Mouse (Mus musculus) heart, postnatal 25 days (tissue): ENCODE results near the gene Sult2b1. TPM values are rescaled to one million over a fixed set of nuclear protein-coding genes. Genes with fewer than 3 reads are reported as not detected.
A peak's percentile ranks its signal among the peaks of the same experiment; 100 is the strongest.

Source experiments
- DNase-seq: peaks from one replicate; pipeline ENCODE4 v3.0.0; 2022; ENCODE audit warnings: low spot score
- intact Hi-C: fragments of 180-260 bp; cut with DNase I; formaldehyde crosslinking; loops from one replicate; pipeline ENCODE4 v1.15.1; 2025
- total RNA-seq, 2 experiments: library from RNA; stranded (reverse); gene quantifications; 2 replicates each; pipeline ENCODE4 v1.2.3; 2021

Gene Sult2b1
- total RNA-seq = not detected

DNA sequence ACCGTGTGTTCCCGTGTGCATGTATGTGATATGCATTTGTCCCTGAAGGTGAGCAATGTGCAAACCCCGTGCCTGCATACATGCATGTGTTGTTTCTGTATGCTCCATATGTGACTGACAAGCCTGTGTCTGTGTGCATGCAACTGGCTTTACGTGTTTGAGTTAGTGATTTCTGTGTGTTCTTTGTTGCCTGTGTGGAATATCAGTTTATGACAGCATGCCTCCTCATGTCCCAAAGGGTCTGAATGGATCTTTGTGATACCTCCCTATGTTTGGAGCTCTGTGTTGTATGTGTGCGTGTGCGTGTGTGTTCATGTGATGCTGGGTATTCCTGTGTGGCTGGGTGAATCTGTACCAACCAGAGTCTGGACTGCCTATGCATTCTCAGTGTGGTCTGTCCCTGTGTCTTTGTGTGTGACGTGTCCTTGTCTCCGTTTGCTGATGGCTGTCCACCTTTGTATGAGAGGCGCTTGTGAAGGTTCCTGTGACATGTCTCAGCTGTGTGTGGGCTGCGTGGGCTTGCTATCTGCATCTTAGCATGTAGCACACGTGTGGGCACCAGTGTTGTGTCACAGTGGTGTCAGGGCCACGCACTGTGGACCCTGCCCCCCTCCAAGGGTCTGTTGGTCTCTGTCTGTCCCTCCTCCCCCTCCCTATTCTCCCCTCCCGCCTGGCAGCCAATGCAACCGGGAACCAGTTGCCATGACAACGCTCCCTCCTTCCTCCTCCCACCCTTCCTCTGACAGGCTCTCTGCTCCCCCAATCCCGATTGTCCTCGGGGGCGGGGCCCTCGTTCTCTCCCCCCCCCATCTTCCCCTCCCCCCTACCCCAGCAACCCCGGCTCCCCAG lies at the start of gene Sult2b1:
Gene Sult2b1 (minus strand): TSS at position 146 of the 849 bp plus-strand sequence.
- DNase-seq = no peak
- intact Hi-C loops = no loop called here

DNA sequence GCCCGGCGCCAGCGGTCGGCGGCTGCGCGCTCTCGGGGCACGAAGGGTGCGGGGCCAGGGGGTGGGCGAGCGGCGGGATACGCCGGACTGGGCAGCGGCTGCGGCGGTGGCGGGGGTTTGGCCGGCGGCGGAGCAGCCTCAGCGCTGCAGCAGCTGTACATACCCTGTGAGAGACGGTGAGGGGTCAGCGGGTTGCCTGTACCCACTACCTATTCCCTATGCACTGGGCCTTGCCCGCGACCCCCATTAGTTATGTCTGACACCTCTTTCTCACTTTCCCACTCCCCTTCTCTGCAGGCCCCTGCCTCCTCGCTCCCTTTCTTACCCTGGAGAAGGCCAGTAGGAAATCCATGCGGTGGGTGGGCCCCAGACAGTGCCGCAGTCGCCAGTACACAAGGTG lies 49.5 kb upstream of the Sult2b1 start:
- intact Hi-C loops = no loop called here
- no peak for DNase-seq

DNA sequence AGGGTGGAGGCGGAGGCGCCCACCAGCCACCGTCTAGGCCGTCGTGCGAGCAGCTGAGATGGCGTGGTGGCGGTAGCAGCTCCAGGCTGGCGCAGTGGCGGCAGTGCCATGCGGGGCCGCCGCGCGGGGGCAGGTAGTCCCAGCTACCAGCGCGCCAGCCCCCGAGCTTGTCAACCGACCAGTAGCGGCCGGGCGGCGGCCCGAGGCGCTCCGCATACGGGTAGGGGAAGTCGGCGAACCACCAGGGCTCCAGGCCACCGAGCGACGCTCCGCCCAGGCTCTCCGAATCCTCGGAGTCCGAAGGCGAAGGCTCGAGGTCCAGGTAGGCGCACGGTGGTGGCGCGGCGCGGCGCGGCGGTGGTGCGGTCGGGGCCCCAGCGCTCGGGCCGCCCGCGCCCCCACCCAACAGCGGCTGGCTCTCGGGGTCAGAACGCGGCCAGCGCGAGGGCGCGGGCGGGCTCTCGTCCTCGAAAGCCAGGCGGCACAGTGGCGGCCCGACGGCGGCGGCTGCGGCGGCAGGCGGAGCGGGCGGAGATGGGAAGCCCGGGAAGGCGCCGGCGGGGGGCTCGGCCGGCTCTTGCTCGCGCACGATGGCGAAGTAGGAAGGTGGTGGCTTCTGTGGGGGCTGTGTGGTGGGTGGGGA lies 48.8 kb upstream of the Sult2b1 start:
- no peak for DNase-seq
- intact Hi-C loops = no loop called here

DNA sequence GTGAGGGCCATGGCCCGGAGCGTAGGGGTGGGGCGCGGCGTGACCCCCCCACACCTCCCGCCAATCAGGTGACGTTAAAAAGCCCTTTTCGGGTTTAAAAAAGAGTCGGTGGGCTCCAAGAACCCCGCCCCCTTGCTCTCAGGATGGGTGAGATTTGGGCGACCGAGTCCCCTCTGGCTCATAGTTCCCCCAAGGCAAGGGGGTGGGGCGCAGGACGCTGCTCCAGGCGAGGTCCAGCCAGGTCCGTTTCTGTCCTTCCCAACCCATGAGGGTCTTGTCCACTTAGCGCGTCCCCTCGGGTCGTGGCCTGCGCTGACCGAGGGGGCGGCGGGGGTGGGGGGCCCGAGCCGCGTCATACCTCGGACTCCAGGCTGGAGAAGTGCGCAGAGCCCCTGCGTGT lies 48.0 kb upstream of the Sult2b1 start:
- intact Hi-C loops = no loop called here

DNA sequence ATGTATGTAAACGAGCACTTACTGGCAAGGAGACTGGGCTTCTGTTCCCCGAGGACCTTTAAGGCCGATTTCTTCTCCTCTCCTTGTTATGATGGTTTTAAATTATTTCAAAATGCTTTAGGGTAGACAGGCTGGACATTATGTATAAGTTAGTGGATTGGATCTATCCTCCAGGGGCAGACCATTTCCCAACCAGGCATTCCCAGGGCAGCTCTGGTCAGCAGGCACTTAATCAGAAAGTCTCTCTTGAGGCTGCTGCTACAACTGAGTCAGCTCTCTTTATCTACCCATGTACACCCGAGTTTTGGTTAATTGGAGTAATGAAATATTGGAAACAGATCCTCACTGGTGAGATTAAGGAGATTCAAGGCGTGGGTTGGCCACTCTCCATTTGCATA lies 46.7 kb upstream of the Sult2b1 start:
- intact Hi-C loops = loop anchor here (2.0 kb wide), 1 partner anchor 18 kb away; no protein-coding TSS in a partner anchor

More for the DNA sequence above, 48.0 kb upstream of the Sult2b1 start:
- no peak for DNase-seq

DNA sequence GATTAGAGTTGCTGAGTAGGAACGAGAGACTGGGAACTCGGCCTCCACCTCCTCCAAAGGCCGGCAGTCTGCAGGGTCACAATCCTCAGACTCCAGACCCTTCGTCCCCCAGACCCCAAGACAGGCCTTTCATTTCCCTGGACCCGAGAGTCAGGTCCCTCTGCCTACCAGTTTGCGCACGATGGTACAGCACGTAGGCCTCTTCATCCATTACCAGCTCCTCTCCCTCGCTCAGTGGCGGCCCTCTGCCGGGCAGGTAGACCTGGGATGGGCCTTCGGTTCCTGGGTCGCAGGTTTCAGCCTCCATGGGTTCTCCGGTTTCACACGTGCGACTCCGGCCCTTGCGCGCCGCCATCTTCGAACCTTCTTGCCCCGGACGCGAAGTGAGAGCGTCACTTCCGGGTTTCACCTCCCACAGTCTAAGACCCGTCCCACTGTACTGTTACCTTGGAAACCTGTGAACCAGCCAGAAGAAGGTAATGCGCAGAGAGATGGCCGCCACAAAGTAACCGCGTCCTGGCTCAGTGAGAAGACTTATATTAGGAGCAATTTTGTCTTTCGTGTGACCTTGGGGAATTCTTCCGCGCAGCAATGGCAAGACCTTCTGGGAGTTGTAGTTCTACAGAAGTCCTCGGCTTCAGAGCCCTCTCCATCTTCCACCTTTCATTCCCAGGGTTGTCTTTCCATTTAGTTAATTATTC lies 46.1 kb upstream of the Sult2b1 start, which contains the start of gene Grwd1:
Gene Grwd1 (minus strand): TSS at position 518 of the 701 bp plus-strand sequence.
- DNase-seq = peak; percentile 66
- intact Hi-C loops = loop anchor here (2.0 kb wide), 1 partner anchor 18 kb away; no protein-coding TSS in a partner anchor

More for the DNA sequence above, 46.7 kb upstream of the Sult2b1 start:
- no peak for DNase-seq

DNA sequence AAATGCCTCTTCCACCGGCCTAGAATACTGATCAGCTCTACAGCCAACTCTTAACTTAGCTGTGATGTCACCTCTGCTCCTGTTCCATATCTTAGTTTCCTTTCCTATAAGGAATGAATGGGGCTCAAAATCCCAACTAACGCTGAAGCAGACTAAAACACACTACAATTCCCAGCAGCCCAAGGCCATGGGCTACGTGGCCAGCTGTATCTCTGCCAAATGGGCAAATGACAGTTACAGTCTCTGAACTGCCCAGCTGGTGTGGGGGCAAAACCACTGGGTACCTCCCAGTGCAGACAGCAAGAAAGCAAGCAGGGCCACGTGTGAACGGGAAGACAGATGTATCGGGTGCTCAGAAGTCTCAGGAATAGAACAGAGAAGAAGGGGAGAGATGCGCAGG lies 42.2 kb upstream of the Sult2b1 start:
- no peak for DNase-seq
- intact Hi-C loops = no loop called here

DNA sequence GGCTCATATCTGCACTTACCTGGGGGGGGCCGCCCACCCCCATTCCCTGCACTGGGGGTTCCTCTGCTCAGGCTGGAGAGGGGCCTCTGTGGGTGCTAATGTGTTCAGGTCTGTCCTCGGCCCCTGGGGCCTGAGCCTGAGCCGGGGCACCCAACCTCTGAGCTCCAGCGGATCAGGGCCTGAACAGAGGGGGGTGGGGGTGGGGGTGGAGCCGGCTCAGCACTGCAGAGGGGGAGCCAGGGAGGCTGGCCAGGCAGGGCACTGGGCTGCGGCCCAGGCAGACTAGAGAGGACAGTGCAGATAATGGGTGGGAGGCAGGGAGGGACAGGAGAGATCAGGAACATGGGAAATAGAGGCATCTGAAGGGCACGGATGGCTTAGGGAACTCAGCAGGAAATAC lies 40.1 kb upstream of the Sult2b1 start, which contains the start of gene Kcnj14:
Gene Kcnj14 (minus strand): TSS at position 185 of the 400 bp plus-strand sequence.
- intact Hi-C loops = no loop called here
- no peak for DNase-seq

DNA sequence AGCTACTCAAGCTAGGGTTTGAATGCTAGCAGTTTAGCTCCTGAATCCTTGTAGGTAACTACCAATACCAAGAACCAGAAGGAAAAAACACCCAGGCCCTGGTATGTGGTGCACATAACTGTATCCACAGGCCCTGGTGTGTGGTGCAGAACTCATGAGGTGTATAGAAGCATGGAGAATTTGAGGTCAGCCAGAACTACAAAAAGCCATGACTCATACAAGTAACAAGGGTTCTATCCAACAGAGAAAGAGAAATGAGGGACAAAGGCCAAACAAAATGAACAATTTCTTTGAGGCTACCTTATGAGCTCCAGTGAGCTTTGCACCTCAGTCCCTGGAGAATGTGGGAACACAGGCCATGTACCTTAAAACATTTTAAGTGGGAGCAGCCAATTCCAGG lies 36.4 kb upstream of the Sult2b1 start:
- intact Hi-C loops = no loop called here
- no peak for DNase-seq

DNA sequence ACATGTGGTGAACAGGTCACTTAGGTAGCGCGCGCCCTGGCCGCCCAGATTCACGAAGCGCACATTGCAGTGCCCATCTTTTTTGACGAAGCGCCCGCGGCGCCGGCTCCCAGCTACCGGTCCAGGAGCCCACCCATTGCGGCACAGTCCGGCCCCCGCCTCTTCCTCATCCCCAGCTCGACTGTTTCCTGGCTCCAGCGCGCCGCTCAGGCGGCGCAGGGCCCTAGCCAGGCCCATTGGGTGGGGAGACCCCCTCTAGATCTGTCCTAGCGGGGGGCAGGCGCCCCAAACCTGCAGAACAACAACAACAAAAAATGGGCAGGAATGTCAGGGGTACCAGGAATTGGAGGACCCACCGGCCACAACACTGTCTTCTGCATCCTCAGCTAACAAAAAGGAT lies 35.4 kb upstream of the Sult2b1 start:
- DNase-seq = no peak
- intact Hi-C loops = no loop called here

DNA sequence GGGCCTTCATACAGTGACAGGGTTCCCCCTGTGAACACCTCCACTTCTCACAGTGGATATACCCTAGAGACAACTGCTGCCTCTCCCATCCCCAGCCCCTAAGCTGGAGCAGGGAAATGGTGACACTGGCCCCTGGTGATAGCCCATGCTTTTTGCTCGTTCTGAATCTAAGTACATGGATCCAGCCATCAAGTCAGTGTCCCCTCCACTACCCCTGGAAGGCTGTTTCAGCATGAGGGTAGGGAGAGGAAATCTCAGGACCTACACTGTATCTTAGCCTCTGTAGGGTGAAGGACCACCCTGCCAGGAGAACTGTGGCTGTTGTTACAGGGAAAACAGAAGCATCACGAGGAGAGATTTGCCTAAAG lies 31.5 kb upstream of the Sult2b1 start:
- DNase-seq = no peak
- intact Hi-C loops = no loop called here

DNA sequence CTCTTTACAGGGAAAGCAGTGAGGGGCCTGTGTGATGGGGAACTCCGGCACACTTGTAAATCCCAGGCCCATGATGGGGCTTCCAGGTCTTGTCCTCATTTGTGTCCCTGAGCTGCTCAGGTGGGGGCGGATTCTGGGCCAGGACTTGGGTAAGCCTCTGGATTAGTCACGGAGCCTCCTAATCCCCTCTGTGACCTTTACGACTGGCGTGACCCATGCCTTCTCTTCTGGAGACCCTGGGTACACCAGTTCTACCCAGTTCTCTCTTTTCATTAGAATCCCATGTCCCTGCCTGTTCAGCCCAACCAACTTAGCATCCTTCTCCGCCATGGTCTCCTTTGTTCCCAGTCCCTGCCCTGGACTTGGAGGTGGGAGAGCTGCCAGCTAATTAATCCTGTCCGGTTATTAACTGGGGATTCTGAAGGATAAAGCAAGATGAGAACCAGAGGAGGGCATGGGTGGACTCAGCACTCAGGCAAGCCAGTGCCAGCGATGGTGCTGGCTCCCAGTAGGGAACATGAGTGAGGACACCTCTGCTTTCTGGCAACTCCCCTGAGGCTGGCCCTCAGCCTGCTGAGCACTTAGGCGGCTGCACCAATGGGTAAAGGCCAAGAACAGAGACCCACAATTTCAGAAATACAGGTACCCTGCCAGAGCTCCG lies 31.0 kb upstream of the Sult2b1 start:
- no peak for DNase-seq
- intact Hi-C loops = no loop called here

DNA sequence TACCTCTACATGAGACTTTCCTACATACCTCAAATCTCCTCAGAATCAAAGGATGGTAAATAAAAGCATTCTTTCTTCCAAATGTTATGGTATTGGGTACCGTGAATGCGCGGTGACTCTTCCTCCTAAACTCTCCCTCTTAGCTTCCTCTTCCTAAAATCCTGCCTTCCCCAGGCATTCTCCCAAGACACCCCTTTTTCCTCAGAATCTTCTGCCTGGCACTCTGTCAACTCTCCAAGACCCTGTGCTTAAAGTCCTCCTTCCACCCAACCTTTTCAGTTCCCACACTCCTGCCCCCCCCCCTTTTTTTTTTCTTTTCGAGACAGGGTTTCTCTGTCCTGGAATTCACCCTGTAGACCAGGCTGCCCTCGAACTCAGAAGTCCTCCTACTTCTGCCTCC lies 30.4 kb upstream of the Sult2b1 start:
- intact Hi-C loops = no loop called here
- DNase-seq = no peak

DNA sequence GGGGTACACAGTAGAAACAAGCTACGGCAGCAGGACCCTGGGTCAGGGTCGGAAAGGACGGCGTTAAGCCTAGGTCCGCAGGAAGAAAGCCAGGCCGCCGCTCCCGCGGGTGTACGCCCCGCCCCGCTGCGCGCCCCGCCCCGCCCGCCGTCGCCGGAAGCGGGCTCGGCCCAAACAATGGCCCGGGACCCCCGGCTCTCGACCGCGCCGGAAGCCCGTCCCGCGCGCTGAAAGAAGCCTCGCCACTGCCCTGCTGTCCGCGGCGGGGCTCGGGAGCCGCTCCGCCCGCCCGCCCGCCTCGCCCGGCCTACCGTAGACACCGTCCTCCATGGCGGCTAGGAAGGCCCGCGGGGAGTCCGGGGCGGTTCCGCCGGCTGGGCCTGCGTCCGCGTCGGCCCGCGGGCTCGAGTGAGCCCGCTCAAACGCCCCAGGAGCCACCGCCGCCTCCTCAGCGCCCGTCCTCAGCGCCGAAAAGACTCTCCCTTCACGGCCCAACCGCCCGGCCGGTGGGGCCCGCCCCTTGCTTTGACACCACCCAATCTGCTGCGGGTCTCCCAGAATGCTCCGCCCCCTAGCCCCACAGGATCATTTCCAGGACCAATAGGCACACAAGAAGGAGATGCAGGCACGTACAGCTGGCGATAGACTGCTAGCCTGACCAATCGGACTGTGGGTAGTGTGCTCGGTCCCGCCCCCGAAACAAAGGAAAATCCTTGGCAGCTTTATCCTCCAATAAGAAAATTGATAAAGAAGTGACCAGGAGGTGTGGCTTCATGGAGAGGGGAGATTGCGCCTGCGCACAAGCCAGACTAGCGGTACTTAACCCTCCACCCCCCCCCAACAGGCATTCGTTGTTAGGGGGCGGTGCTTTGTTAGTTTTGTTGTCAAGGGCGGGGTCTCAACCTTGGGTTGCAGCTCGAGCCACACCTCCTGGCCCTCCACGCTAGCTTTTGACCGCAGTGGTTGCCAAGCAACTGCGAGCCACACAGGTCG lies 29.6 kb upstream of the Sult2b1 start, which contains the start of gene Cyth2:
Gene Cyth2 (minus strand): TSS at position 795 of the 993 bp plus-strand sequence.
- intact Hi-C loops = loop anchor here (2.0 kb wide), 1 partner anchor 17 kb away; the partner anchor contains the start of gene Grwd1
- peak; percentile 99 for DNase-seq

DNA sequence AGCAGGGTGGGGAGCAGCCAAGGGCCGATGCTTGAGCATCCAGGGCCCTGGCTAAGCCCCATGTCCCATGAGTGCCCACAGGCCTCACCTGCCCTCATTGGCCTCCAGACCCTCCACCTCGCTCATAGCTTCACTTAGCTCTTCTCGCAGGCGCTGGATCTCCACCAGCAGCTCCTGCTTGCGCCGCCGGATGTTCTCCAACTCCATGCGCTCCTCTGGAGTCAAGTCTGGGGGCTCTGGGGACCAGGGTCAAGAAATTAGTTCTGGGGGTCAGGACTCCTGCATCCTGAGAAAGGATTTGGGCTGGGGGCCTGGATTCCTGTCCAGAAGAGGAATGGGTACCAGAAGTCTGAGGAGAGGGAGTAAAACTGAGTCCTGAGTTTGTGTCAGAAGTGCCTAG lies 28.5 kb upstream of the Sult2b1 start:
- intact Hi-C loops = loop anchor here (2.0 kb wide), 1 partner anchor 18 kb away; the partner anchor contains the start of gene Grwd1
- no peak for DNase-seq

DNA sequence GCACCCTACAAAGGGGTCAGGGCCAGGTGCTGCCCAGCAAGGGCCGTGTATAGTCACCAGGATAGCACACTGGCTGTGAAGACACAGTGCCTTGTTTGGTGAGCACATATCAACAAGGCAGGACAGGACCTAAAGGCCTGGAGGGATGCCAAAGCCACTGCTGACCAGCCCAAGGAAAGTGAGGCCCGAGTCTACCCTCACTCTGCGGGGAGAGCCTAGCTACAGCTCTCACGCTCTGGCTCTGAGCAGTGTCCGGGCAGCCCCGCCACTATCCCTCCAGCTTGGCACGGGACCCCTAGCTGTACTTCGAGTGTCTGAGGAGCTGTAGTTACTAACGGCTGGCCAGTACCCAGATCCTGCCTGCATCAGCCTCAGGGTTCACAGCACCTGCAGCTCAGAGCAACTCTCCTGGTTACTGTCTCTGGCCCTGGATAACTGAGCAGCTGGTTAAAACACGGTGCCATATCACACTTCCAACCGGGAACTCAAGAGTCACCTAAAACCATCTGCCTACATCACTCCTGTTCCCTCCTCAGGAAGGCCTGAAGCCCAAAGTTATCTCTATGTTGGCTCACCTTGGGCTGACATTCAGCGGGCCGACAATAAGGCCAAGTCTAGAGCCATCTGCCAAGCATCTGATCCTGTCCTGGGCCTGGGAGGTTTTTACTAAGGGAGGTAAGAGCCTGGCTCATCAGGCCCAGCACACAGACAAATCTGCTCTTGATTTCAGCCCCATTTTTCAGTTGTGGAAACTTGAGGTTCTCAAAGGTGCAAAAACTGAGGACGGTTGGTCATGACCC lies 25.0 kb upstream of the Sult2b1 start:
- no peak for DNase-seq
- intact Hi-C loops = no loop called here

DNA sequence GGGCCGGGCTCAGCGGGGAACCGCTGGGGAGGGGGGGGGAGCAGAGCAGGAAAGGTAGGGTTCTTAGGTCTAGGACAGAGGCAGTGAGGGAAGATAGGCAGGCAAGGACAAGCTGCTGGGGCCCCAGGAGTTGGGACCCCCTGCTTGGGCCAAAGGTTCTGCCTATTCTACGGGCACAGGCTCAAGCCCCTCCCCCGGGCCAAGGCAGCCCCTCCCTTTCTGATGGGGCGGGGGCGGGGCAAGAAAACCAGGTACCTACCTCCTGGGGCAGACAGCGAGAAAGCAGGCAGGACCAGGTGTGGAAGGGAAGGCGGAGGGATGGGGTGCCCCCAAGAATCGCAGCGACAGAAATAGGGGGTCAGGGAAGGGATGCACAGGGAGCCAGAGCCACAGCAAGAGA lies 24.0 kb upstream of the Sult2b1 start:
- no peak for DNase-seq
- intact Hi-C loops = no loop called here

DNA sequence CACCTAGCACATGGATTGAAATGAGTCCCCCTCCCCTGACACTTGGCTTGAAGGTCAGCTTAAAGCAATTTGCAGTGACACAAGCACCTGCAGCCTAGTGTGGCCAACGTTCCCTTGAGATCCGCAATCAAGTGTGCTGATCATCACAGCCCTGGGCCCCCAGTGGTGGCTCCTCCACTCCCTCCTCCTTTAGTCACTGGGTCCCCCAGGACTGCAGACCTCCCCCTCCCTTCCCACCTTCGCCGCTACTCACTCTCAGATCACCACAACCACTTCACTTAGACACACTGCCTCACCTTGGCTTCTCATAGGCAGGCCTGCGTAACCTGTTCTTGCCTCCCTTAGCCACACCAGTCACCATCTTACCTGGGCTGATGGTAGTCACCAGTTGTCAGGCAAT lies 21.5 kb upstream of the Sult2b1 start:
- DNase-seq = no peak

More for the DNA sequence above, 21.5 kb upstream of the Sult2b1 start:
- intact Hi-C loops = no loop called here
